In the genomic region with DNA sequence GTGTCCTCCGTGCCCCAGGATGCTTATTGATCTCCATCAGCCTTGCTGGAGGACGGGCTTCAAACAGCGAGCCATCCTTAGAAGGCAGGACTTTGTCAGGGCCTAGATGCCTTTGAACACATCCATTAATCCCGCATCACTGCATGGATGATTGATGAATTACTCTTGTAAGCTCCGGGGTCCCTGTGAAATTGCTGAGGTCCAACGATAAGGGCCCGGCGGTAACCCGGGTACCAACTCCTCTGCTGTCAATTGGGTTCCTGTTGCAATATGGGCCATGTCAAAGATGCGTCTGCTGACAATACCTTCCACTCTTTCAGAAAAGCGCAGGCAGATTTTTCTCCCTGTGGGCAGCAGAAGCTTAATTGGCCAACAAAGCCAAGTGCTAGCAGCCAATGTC, we compare ENCODE assay signal across 30 mouse cellular contexts.
DNase-seq lines count a peak whose midpoint lies in the region; ATAC-seq lines count a peak whose summit lies in the region.
"Had no signal": no experiment of that assay in that cellular context is flagged by ENCODE, and none has a peak within 500 bp of the region (broad histone marks: within the 10 kb centered on the region; RNA-seq: fewer than 3 reads in every experiment).

No protein-coding gene starts in this region.

- intact Hi-C loops in heart, postnatal 10 days (cut with DNase I) = no loop called here

- no peaks in the 10 kb centered on the region for H3K36me3 ChIP-seq in forebrain, embryonic 14.5 days (ENCODE audit: control insufficient read depth, insufficient read depth, low read length)
- no peaks in the 10 kb centered on the region for H3K36me3 ChIP-seq in forebrain, embryonic 11.5 days (ENCODE audit: control insufficient read depth, insufficient read depth, low read length)
- no peaks in the 10 kb centered on the region for H3K36me3 ChIP-seq in midbrain, embryonic 10.5 days
- no peaks in the 10 kb centered on the region for H3K36me3 ChIP-seq in midbrain, embryonic 15.5 days (replicated peaks)
- no peaks in the 10 kb centered on the region for H3K36me3 ChIP-seq in midbrain, embryonic 14.5 days (ENCODE audit: control insufficient read depth, insufficient read depth, low read length)
- H3K36me3 ChIP-seq: forebrain, embryonic 12.5 days; limb, embryonic 10.5 days; limb, embryonic 15.5 days; liver, embryonic 13.5 days; neural tube, embryonic 15.5 days had no signal

- no peak for ATAC-seq in forebrain, embryonic 14.5 days
- ATAC-seq in forebrain, embryonic 11.5 days (replicated peaks; ENCODE audit: low FRiP score) = no peak
- ATAC-seq in midbrain, embryonic 15.5 days (replicated peaks) = no peak
- no peak for ATAC-seq in midbrain, embryonic 14.5 days (ENCODE audit: low FRiP score, low TSS enrichment)
- ATAC-seq: activated CD4-positive, CD25-positive, alpha-beta regulatory T cell, adult 4 months; inflammation-experienced regulatory T-cells, adult 6 months; lung, postnatal 0 days had no signal

- 24% methylated on average over 11 of the region's 11 CpGs for WGBS in forebrain, embryonic 14.5 days
- WGBS in forebrain, embryonic 11.5 days = 30% methylated on average over 11 of the region's 11 CpGs
- 45% methylated on average over 11 of the region's 11 CpGs for WGBS in midbrain, embryonic 10.5 days
- WGBS in midbrain, embryonic 15.5 days = 22% methylated on average over 11 of the region's 11 CpGs
- 17% methylated on average over 11 of the region's 11 CpGs for WGBS in midbrain, embryonic 14.5 days

- no peaks in the 10 kb centered on the region for H3K9me3 ChIP-seq in forebrain, embryonic 14.5 days (replicated peaks; ENCODE audit: control insufficient read depth, low read length)
- H3K9me3 ChIP-seq in forebrain, embryonic 11.5 days (ENCODE audit: control insufficient read depth, low read length) = no peaks in the 10 kb centered on the region
- H3K9me3 ChIP-seq in midbrain, embryonic 10.5 days (replicated peaks) = no peaks in the 10 kb centered on the region
- no peaks in the 10 kb centered on the region for H3K9me3 ChIP-seq in midbrain, embryonic 15.5 days
- H3K9me3 ChIP-seq in midbrain, embryonic 14.5 days (ENCODE audit: control insufficient read depth, low read length) = no peaks in the 10 kb centered on the region
- H3K9me3 ChIP-seq: forebrain, embryonic 12.5 days; limb, embryonic 10.5 days; limb, embryonic 15.5 days; liver, embryonic 13.5 days; neural tube, embryonic 15.5 days had no signal

- DNase-seq in forebrain, embryonic 14.5 days (ENCODE audit: low spot score) = peak; percentile 25
- DNase-seq in forebrain, embryonic 11.5 days (ENCODE audit: low spot score) = no peak
- no peak for DNase-seq in midbrain, embryonic 10.5 days (ENCODE audit: low spot score)
- DNase-seq in R1 (ENCODE audit: low read depth, low spot score) = peak; percentile 25
- peak; percentile 47 for DNase-seq in midbrain, embryonic 14.5 days
- no peak for DNase-seq in heart, postnatal 10 days
- DNase-seq: adrenal gland, adult 8-10 months; cerebellum, adult 8-10 months; cerebellum, postnatal 25 days; gastrocnemius, postnatal 10 days; heart, postnatal 4 days; kidney, adult 11 months; kidney, postnatal 14 days; layer of hippocampus, adult 9-11 months; liver, embryonic 13.5 days; lung, adult 18-20 months; lung, postnatal 4 days; right cerebral cortex, adult 18-20 months; right cerebral cortex, postnatal 4 days had no signal

- no peak overlapping the region for H3K9ac ChIP-seq in forebrain, embryonic 14.5 days (ENCODE audit: low read length)
- H3K9ac ChIP-seq in forebrain, embryonic 11.5 days (ENCODE audit: low read length) = no peak overlapping the region
- H3K9ac ChIP-seq in midbrain, embryonic 15.5 days = no peak overlapping the region
- H3K9ac ChIP-seq in midbrain, embryonic 14.5 days (replicated peaks; ENCODE audit: low read length) = no peak overlapping the region
- H3K9ac ChIP-seq: forebrain, embryonic 12.5 days; limb, embryonic 15.5 days; liver, embryonic 13.5 days; neural tube, embryonic 15.5 days had no signal

- no peak overlapping the region for H3K4me3 ChIP-seq in forebrain, embryonic 14.5 days (ENCODE audit: low read depth, low read length)
- no peak overlapping the region for H3K4me3 ChIP-seq in forebrain, embryonic 11.5 days (ENCODE audit: low read depth, low read length)
- H3K4me3 ChIP-seq in midbrain, embryonic 10.5 days = no peak overlapping the region
- H3K4me3 ChIP-seq in midbrain, embryonic 15.5 days = no peak overlapping the region
- H3K4me3 ChIP-seq in midbrain, embryonic 14.5 days (replicated peaks; ENCODE audit: low read depth, low read length) = no peak overlapping the region
- H3K4me3 ChIP-seq: erythroblast, embryonic 14.5 days; forebrain, embryonic 12.5 days; limb, embryonic 10.5 days; limb, embryonic 15.5 days; liver, embryonic 13.5 days; megakaryocyte, embryonic 14.5 days; neural tube, embryonic 15.5 days had no signal

- H3K27me3 ChIP-seq in forebrain, embryonic 14.5 days (replicated peaks; ENCODE audit: control insufficient read depth, insufficient read depth, low read length) = no peaks in the 10 kb centered on the region
- no peaks in the 10 kb centered on the region for H3K27me3 ChIP-seq in forebrain, embryonic 11.5 days (ENCODE audit: control insufficient read depth, insufficient read depth, low read length)
- 0 out of 2 replicates have a peak, but pooled peaks cover 7% of the 10 kb centered on the region for H3K27me3 ChIP-seq in midbrain, embryonic 10.5 days (ENCODE audit: low read depth, poor library complexity, severe bottlenecking)
- H3K27me3 ChIP-seq in midbrain, embryonic 15.5 days (replicated peaks) = no peaks in the 10 kb centered on the region
- no peaks in the 10 kb centered on the region for H3K27me3 ChIP-seq in midbrain, embryonic 14.5 days (ENCODE audit: control insufficient read depth, insufficient read depth, low read length)
- H3K27me3 ChIP-seq: limb, embryonic 15.5 days; liver, embryonic 13.5 days; megakaryocyte, embryonic 14.5 days; neural tube, embryonic 15.5 days had no signal

- no peak overlapping the region for H3K4me2 ChIP-seq in forebrain, embryonic 14.5 days (ENCODE audit: low read length)
- H3K4me2 ChIP-seq in forebrain, embryonic 11.5 days (ENCODE audit: low read depth, low read length, severe bottlenecking) = no peak overlapping the region
- H3K4me2 ChIP-seq in midbrain, embryonic 15.5 days = no peak overlapping the region
- H3K4me2 ChIP-seq in midbrain, embryonic 14.5 days (ENCODE audit: low read length) = no peak overlapping the region
- H3K4me2 ChIP-seq: forebrain, embryonic 12.5 days; heart, embryonic 11.5 days; limb, embryonic 15.5 days; liver, embryonic 13.5 days; neural tube, embryonic 15.5 days had no signal

- no peak overlapping the region for H3K27ac ChIP-seq in forebrain, embryonic 14.5 days (ENCODE audit: low read depth, low read length)
- no peak overlapping the region for H3K27ac ChIP-seq in forebrain, embryonic 11.5 days (ENCODE audit: low read depth, low read length)
- peak overlapping the region; percentile 47; the same call in 1 of the 2 replicates for H3K27ac ChIP-seq in midbrain, embryonic 10.5 days (replicated peaks)
- H3K27ac ChIP-seq in midbrain, embryonic 15.5 days = no peak overlapping the region
- 0 out of 2 replicates have a peak overlapping the region, but pooled peaks have one; percentile 26 for H3K27ac ChIP-seq in midbrain, embryonic 14.5 days (replicated peaks; ENCODE audit: low read depth, low read length)
- H3K27ac ChIP-seq: forebrain, embryonic 12.5 days; limb, embryonic 10.5 days; limb, embryonic 15.5 days; liver, embryonic 13.5 days; neural tube, embryonic 15.5 days had no signal

- H3K4me1 ChIP-seq in forebrain, embryonic 14.5 days (ENCODE audit: control insufficient read depth, insufficient read depth, low read length) = peaks cover 2% of the 10 kb centered on the region; the same call in 1 of the 2 replicates
- H3K4me1 ChIP-seq in forebrain, embryonic 11.5 days (replicated peaks; ENCODE audit: control insufficient read depth, insufficient read depth, low read length) = peaks cover 5% of the 10 kb centered on the region; the same call in 1 of the 2 replicates
- H3K4me1 ChIP-seq in midbrain, embryonic 10.5 days = peaks cover 15% of the 10 kb centered on the region
- peaks cover 3% of the 10 kb centered on the region; the same call in 1 of the 2 replicates for H3K4me1 ChIP-seq in midbrain, embryonic 15.5 days
- H3K4me1 ChIP-seq in midbrain, embryonic 14.5 days (ENCODE audit: control insufficient read depth, insufficient read depth, low read length) = peaks cover 11% of the 10 kb centered on the region
- H3K4me1 ChIP-seq: limb, embryonic 15.5 days; liver, embryonic 13.5 days; megakaryocyte, embryonic 14.5 days had no signal

Comparison
In these comparisons a context has a peak if more than half of its experiments do, and no peak if none do; other contexts are left out.
1. DNase-seq: peak in forebrain, embryonic 14.5 days (single experiment), R1 (single experiment) and midbrain, embryonic 14.5 days (single experiment); none in forebrain, embryonic 11.5 days (single experiment), midbrain, embryonic 10.5 days (single experiment) and heart, postnatal 10 days (0 of 2).
2. H3K27ac ChIP-seq: peak in midbrain, embryonic 10.5 days (single experiment) and midbrain, embryonic 14.5 days (single experiment); none in forebrain, embryonic 14.5 days (single experiment), forebrain, embryonic 11.5 days (single experiment) and midbrain, embryonic 15.5 days (single experiment).